Mouse (Mus musculus) heart, embryonic 14.5 days (tissue): ENCODE measurements around the gene Pirt. TPM values are rescaled to one million over a fixed set of nuclear protein-coding genes. Genes with fewer than 3 reads are reported as not detected.

Experiments
- ATAC-seq: fragments of 200-750 bp; cut with Nextera tagmentation; 2 replicates; pipeline ENCODE4 v1.8.0; 2017; ENCODE audit warnings: low read depth, moderate TSS enrichment; ENCODE audit not compliant: insufficient number of reproducible peaks, insufficient read depth, low FRiP score
- H3K27ac ChIP-seq, 2 experiments: fragments of 200-500 bp in 1 of 2; fragments of 300-500 bp in 1 of 2; sonication (generic) in 1 of 2; replicated peaks in 1 of 2; 2 replicates each; pipeline ENCODE4 v1.5.1; 2012 to 2014; ENCODE audit warnings: low read depth in 2 of 2, low read length in 2 of 2, control low read depth in 1 of 2, mild to moderate bottlenecking in 1 of 2, mixed read lengths in 1 of 2; ENCODE audit not compliant: control insufficient read depth in 1 of 2, insufficient read depth in 1 of 2
- H3K27me3 ChIP-seq: fragments of 300-500 bp; sonication (generic); 2 replicates; pipeline ENCODE4 v1.6.1; 2014; ENCODE audit warnings: mild to moderate bottlenecking, low read length, control low read depth; ENCODE audit not compliant: control insufficient read depth, insufficient read depth
- H3K36me3 ChIP-seq: fragments of 300-500 bp; sonication (generic); 2 replicates; pipeline ENCODE4 v1.6.1; 2014; ENCODE audit warnings: mild to moderate bottlenecking, control low read depth, low read length, mixed read lengths; ENCODE audit not compliant: control insufficient read depth, insufficient read depth
- H3K4me1 ChIP-seq, 2 experiments: fragments of 200-500 bp in 1 of 2; fragments of 300-500 bp in 1 of 2; sonication (generic) in 1 of 2; 2 replicates each; pipeline ENCODE4 v1.6.1; 2012 to 2014; ENCODE audit warnings: low read length in 2 of 2, control low read depth in 1 of 2, mixed read lengths in 1 of 2; ENCODE audit not compliant: control insufficient read depth in 2 of 2, insufficient read depth in 2 of 2
- H3K4me2 ChIP-seq: fragments of 300-500 bp; sonication (generic); 2 replicates; pipeline ENCODE4 v1.6.1; 2014; ENCODE audit warnings: mild to moderate bottlenecking, low read length
- H3K4me3 ChIP-seq, 2 experiments: fragments of 200-500 bp in 1 of 2; fragments of 300-500 bp in 1 of 2; sonication (generic) in 1 of 2; 2 replicates each; pipeline ENCODE4 v1.5.1; 2012 to 2014; ENCODE audit warnings: low read length in 2 of 2, mild to moderate bottlenecking in 2 of 2, control low read depth in 1 of 2, low read depth in 1 of 2, moderate library complexity in 1 of 2; ENCODE audit not compliant: control insufficient read depth in 1 of 2, insufficient read depth in 1 of 2
- H3K9ac ChIP-seq: fragments of 300-500 bp; sonication (generic); 2 replicates; pipeline ENCODE4 v1.6.1; 2014; ENCODE audit warnings: mild to moderate bottlenecking, low read length
- H3K9me3 ChIP-seq: fragments of 300-500 bp; sonication (generic); 2 replicates; pipeline ENCODE4 v1.6.1; 2016; ENCODE audit warnings: low read length, control low read depth; ENCODE audit not compliant: control insufficient read depth
- WGBS: fragments of 180-500 bp; shearing (Covaris S2); extraction: QIAGEN DNeasy Blood & Tissue Kit; methylation state at CpG from one replicate; pipeline ENCODE4 v1.1.7; 2014; 5-methylcytosine and 5-hydroxymethylcytosine counted together
- polyA plus RNA-seq: library from polyadenylated mRNA; unstranded; fragments of >200 nt; fragmentation: Nextera tagmentation; extraction: Ambion mirVana; gene quantifications from 2 replicates; pipeline ENCODE4 v1.2.1, GENCODE M21; 2014

The Pirt gene
- polyA plus RNA-seq, 1 experiment from 2014 or later: 8.9 TPM

GRCm38 (mm10) chr11:66956303-66956702 lies 44.5 kb downstream of the Pirt start, which contains the start of gene Tmem238l:
Gene Tmem238l, plus strand, starts transcription at chr11:66956638.
- WGBS: 79% methylated on average over 9 of the region's 9 CpGs
- H3K36me3 ChIP-seq: no peaks in the 10 kb centered on the region
- ATAC-seq: no peak
- H3K4me3 ChIP-seq: no peak within 1 kb of the TSS
- H3K9ac ChIP-seq: no peak within 1 kb of the TSS
- no peaks in the 10 kb centered on the region for H3K9me3 ChIP-seq
- H3K4me2 ChIP-seq: no peak within 1 kb of the TSS
- peaks cover 5% of the 10 kb centered on the region; the same call in 1 of the 2 replicates for H3K27me3 ChIP-seq
- H3K27ac ChIP-seq: no peak within 1 kb of the TSS
- peaks cover 0 to 6% of the 10 kb centered on the region in 2 experiments; a peak in 2 of 4 replicates for H3K4me1 ChIP-seq

GRCm38 (mm10) chr11:66960797-66961196 lies 49.0 kb downstream of the Pirt start:
- H3K9ac ChIP-seq: no peak overlapping the region
- H3K9me3 ChIP-seq: peaks cover 5% of the 10 kb centered on the region; the same call in 1 of the 2 replicates
- peaks cover 1% of the 10 kb centered on the region; the same call in 1 of the 2 replicates for H3K27me3 ChIP-seq
- no peaks in the 10 kb centered on the region for H3K36me3 ChIP-seq
- H3K4me2 ChIP-seq: no peak overlapping the region
- no peak for ATAC-seq
- peaks cover 8 to 21% of the 10 kb centered on the region in 2 experiments for H3K4me1 ChIP-seq
- H3K4me3 ChIP-seq: no peak overlapping the region
- WGBS: 74% methylated on average over 1 of the region's 1 CpGs
- no peak overlapping the region for H3K27ac ChIP-seq

GRCm38 (mm10) chr11:66961447-66962176 lies 49.8 kb downstream of the Pirt start:
- Histone ChIP-seq H3K4me3 (no peak overlapping the region), H3K36me3 (no peaks in the 10 kb centered on the region), H3K4me2 (0 out of 2 replicates have a peak overlapping the region, but pooled peaks have one; percentile 23), H3K27me3 (no peaks in the 10 kb centered on the region), H3K9me3 (peaks cover 5% of the 10 kb centered on the region; the same call in 1 of the 2 replicates), H3K4me1 (peaks cover 8 to 21% of the 10 kb centered on the region in 2 experiments), H3K9ac (no peak overlapping the region), H3K27ac (peak overlapping the region; percentile 3 to 42; a peak in 2 of 4 replicates)
- WGBS: 36% methylated on average over 12 of the region's 12 CpGs
- ATAC-seq: peak; percentile 67

GRCm38 (mm10) chr11:66963462-66963861 lies 51.7 kb downstream of the Pirt start:
- ATAC-seq: peak; percentile 55; the same call in 1 of the 2 replicates
- Histone ChIP-seq H3K4me3 (no peak overlapping the region), H3K4me2 (no peak overlapping the region), H3K36me3 (no peaks in the 10 kb centered on the region), H3K27ac (peak overlapping the region; percentile 16 to 35; a peak in 1 of 4 replicates), H3K9ac (no peak overlapping the region), H3K27me3 (no peaks in the 10 kb centered on the region; the same call in 1 of the 2 replicates), H3K9me3 (peaks cover 5% of the 10 kb centered on the region; the same call in 1 of the 2 replicates), H3K4me1 (peaks cover 8 to 21% of the 10 kb centered on the region in 2 experiments)
- 19% methylated on average over 1 of the region's 1 CpGs for WGBS

- Histone ChIP-seq H3K4me3 (no peak overlapping the region), H3K27ac (no peak overlapping the region), H3K9me3 (peaks cover 5% of the 10 kb centered on the region; the same call in 1 of the 2 replicates), H3K4me2 (no peak overlapping the region), H3K9ac (no peak overlapping the region), H3K36me3 (no peaks in the 10 kb centered on the region), H3K4me1 (peaks cover 8 to 12% of the 10 kb centered on the region in 2 experiments), H3K27me3 (peaks cover 8% of the 10 kb centered on the region; the same call in 1 of the 2 replicates)
- no peak for ATAC-seq
- WGBS: 34% methylated on average over 7 of the region's 7 CpGs
These were observed 54.8 kb downstream of the Pirt start for GRCm38 (mm10) chr11:66966500-66967116.

- Histone ChIP-seq H3K27me3 (peaks cover 8% of the 10 kb centered on the region; the same call in 1 of the 2 replicates), H3K9me3 (peaks cover 5% of the 10 kb centered on the region; the same call in 1 of the 2 replicates), H3K4me1 (peaks cover 0 to 2% of the 10 kb centered on the region in 2 experiments; a peak in 2 of 4 replicates), H3K36me3 (no peaks in the 10 kb centered on the region), H3K9ac (no peak overlapping the region), H3K27ac (no peak overlapping the region), H3K4me3 (no peak overlapping the region), H3K4me2 (no peak overlapping the region)
- WGBS: 83% methylated on average over 1 of the region's 1 CpGs
- ATAC-seq: no peak
These were observed 56.8 kb downstream of the Pirt start for GRCm38 (mm10) chr11:66968575-66968974.

GRCm38 (mm10) chr11:66973507-66973906 lies 61.7 kb downstream of the Pirt start:
- WGBS: 60% methylated on average over 3 of the region's 3 CpGs
- H3K4me1 ChIP-seq: no peaks in the 10 kb centered on the region; a peak in 1 of 4 replicates
- no peak overlapping the region for H3K4me2 ChIP-seq
- no peak overlapping the region for H3K4me3 ChIP-seq
- no peak overlapping the region for H3K27ac ChIP-seq
- peaks cover 15% of the 10 kb centered on the region for H3K9me3 ChIP-seq
- H3K9ac ChIP-seq: no peak overlapping the region
- ATAC-seq: no peak
- 0 out of 2 replicates have a peak, but pooled peaks cover 8% of the 10 kb centered on the region for H3K27me3 ChIP-seq
- H3K36me3 ChIP-seq: no peaks in the 10 kb centered on the region
